Mouse (Mus musculus): Measurements from ENCODE around the gene Gbf1.
A peak's percentile ranks its signal among the peaks of the same experiment; 100 is the strongest.
"Not testable (repeated sequence)": the region's sequence is repeated elsewhere in the genome, so short reads cannot be mapped to it uniquely, and the experiment has no call there.

Gbf1 gene

GRCm38 (mm10) chr19:46147511-46148371 is 4.6 kb upstream of the Gbf1 start, which contains the start of gene Pitx3:
TSS of gene Pitx3 (minus strand) at chr19:46148326.
- DNase-seq (ENCODE audit: low spot score) = no peak

- DNase-seq (ENCODE audit: low spot score) = peak; percentile 86
Observed at GRCm38 (mm10) chr19:46148372-46148760, 3.9 kb upstream of the Gbf1 start.

DNA sequence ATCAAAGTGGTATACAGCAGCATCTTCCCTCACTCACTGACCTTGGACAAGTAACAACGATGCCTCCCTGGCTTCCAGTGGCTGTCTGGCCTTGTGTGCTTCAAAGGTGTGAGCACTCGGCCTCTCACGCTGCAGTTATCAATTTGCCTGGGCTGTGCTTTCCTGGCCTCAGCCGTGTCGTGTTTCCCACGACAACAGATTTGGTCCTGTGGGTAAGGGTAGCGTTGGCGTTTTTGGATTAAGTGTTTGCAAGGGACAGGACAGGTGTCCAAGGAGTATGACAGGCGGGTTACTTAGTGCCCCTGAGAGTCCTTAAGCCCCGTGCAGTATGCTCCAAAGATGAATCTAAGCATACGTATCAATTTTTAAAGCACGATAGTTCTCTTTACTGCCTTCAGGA is 3.2 kb upstream of the Gbf1 start:
- no peak for DNase-seq (ENCODE audit: low spot score)

DNA sequence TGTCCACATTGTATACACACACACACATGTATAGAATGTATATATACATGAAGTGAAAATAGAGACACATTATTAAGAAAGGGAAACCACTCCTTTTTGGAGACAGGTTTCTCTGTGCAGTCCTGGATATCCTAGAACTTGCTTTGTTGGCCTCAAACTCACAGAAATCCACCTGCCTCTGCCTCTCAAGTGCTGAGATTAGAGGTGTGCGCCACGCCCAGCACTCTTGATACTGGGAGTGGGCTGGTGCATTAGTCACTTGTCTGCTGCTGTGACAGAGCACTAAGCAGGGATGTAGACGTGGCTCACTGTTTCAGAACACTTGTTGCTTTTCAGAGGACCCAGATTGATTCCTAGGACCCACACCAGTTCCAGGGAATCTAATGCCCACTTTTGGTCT is 13.6 kb downstream of the Gbf1 start:
- no peak for DNase-seq (ENCODE audit: low spot score)

DNA sequence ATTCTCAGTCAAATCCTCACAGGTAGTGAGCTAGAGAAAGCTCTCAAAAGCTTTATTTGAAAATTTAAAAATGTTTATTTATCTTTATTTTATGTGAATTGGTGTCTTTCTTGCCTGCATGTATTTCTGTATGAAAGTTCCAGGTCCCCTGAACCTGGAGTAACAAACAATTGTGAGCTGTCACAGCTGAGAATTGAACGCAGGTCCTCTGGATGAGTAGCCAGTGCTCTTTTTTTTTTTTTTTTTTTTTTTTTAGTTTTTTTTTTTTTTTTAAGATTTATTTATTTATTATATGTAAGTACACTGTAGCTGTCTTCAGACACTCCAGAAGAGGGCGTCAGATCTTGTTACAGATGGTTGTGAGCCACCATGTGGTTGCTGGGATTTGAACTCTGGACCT is 14.9 kb downstream of the Gbf1 start:
- DNase-seq (ENCODE audit: low spot score) = not testable (repeated sequence)

- no peak for DNase-seq (ENCODE audit: low spot score)
Observed at GRCm38 (mm10) chr19:46169396-46169795, 17.1 kb downstream of the Gbf1 start.

DNA sequence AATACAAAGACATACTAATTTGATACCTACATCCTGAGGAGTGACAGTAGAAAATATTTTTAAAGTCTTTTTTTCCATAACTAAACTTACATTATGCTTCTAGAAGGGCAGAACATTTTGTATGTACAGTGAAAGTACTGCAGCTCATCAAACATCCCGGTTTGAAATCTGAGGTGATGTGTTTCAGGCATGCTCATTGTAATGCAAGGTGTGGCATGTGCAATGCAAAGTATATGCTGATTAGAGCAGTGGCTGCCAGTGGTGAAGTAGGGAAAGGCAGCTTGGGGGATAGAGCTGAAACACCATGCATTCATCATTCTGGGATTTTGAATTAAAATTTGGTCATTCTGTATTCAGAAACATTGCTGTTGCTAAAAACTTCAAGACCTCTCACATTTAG is 17.6 kb downstream of the Gbf1 start:
- no peak for DNase-seq (ENCODE audit: low spot score)

- no peak for DNase-seq (ENCODE audit: low spot score)
Observed at GRCm38 (mm10) chr19:46172541-46172940, 20.2 kb downstream of the Gbf1 start.

- DNase-seq (ENCODE audit: low spot score) = peak; percentile 3
Observed at GRCm38 (mm10) chr19:46175173-46175572, 22.9 kb downstream of the Gbf1 start.

DNA sequence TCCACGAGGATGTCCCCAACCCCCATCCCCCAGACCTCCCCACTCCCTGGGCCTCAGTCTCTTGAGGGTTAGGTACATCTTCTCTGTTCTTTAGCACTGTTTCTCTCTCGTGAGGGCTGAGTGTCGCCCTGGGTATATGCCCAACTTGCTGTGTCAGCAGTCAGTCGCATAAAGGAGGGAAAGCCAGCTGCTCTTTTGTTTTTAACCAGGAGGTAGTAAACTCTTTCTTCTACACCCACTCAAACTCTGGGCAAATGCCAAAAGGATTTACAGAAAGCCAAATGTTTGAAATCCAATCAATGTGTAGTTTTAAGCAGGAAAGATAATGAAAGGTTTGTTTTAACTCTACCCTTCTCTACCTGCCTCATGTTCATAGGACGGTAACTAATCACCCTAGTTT is 24.7 kb downstream of the Gbf1 start:
- no peak for DNase-seq (ENCODE audit: low spot score)

GRCm38 (mm10) chr19:46180274-46180673 is 28.0 kb downstream of the Gbf1 start:
- no peak for DNase-seq (ENCODE audit: low spot score)

DNA sequence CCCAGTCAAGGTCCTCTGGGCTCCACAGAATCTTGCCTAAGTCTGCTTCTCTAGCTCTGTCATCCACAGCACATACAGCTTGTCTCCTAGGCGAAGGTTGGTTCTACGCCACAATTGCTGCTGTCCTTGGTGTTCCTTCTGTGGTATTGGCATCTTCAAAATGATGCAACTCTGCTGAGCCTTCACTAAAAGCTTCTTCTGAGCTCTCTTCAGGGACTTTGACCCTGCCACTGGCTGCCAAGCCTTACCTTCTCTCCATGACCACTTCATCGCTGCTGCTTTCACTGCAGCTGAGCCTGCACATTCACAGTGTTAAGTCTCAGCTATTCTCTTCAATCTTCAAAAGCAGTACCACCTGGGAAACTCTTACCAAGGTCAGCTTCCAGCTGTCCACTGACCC is 29.9 kb downstream of the Gbf1 start:
- no peak for DNase-seq (ENCODE audit: low spot score)

GRCm38 (mm10) chr19:46186611-46187010 is 34.3 kb downstream of the Gbf1 start:
- peak; percentile 16 for DNase-seq (ENCODE audit: low spot score)

GRCm38 (mm10) chr19:46187203-46187602 is 34.9 kb downstream of the Gbf1 start:
- no peak for DNase-seq (ENCODE audit: low spot score)

GRCm38 (mm10) chr19:46198293-46198692 is 46.0 kb downstream of the Gbf1 start:
- DNase-seq (ENCODE audit: low spot score) = no peak

DNA sequence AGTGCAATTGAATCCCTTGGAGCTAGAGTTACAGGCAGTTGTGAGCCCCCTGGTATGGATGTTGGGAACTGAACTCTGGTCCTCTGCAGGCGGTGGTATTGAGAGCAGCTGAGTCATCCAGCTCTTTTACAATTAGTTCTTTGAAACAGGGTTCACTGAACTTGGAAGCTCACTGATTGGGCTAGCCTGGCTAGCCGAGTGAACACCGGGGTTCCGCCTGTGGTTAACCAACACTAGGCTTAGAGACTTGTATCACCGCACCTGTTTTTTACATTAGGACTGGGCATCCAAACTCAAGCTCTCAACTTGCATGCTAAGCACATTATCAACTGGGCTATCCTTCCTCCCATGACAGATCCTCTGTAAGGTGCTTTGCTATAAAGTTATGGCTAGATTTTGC is 46.6 kb downstream of the Gbf1 start:
- no peak for DNase-seq (ENCODE audit: low spot score)

GRCm38 (mm10) chr19:46204166-46204565 is 51.9 kb downstream of the Gbf1 start:
- no peak for DNase-seq (ENCODE audit: low spot score)

DNA sequence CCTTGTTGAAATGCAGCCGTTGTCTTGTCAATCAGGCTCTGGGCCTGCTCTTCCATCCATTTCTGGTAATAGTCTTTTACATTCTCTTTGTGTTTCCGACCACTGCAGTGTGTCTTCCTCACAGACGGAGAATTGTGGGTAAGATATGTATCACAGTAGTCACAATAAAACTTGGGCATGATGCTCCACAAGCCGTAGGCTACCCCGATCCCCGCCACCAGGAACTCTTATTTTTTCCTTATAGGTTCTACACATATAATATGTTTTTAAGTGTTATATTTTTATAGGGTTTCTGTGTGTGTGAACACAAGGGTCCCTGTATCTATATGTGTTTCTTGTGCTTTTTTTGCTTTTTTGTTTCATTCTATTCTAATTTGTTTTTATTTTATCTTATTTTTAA is 53.4 kb downstream of the Gbf1 start:
- DNase-seq (ENCODE audit: low spot score) = no peak

DNA sequence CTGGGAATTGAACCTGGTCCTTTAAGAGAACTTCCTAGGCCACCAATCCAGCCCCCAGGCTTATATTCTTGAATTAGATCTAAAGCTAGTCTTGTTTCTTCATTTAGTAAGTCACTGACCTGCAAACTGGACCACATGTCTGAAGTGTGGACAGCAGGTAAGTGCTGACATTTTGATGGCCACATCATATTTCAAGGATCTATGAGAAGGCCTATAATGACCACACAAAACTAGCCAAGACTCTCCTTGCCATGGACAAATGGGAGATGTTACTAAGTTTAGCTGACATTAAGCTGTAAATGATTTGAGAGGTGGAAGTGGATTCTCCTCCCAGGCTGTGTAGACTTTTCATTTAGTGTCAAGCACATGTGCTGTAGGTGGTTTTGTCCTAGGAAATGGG is 58.6 kb downstream of the Gbf1 start:
- DNase-seq (ENCODE audit: low spot score) = no peak

DNA sequence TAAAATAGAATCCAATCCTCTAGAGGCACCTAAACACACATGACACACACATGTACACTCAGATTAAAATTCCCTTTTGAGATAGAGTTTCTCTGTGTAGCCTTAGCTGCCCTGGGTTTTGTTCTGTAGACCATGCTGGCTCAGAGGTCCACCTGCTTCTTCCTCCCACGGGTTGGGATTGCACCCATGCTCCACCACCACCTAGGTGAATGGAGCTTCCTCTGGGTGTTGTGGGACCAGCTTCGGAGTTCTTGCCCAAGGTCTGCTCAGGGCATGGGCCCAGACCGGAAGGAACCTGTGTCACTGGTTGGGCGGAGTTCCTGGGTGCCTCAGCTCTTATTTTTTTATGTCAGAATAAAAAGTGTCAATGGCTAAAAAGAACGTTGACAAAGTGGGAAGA is 62.2 kb downstream of the Gbf1 start:
- DNase-seq (ENCODE audit: low spot score) = no peak

- no peak for DNase-seq (ENCODE audit: low spot score)
Observed at GRCm38 (mm10) chr19:46215401-46215800, 63.1 kb downstream of the Gbf1 start.

GRCm38 (mm10) chr19:46216716-46217115 is 64.4 kb downstream of the Gbf1 start:
- DNase-seq (ENCODE audit: low spot score) = no peak

DNA sequence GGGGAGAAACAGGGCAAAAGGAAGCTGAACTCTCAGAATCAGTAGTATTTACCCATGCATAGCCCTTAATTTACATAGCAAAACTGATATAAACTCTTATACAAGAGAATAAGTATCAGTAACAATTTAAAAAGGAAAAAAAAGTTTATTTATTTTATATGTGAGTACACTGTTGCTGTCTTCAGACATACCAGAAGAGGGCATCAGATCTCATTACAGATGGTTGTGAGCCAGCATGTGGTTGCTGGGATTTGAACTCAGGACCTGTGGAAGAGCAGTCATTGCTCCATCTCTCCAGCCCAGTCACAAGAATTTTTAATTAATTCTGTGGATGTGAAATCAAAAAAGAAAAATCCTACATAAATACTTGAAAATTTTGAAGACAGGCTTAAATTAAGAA is 65.0 kb downstream of the Gbf1 start:
- DNase-seq (ENCODE audit: low spot score) = not testable (repeated sequence)

DNA sequence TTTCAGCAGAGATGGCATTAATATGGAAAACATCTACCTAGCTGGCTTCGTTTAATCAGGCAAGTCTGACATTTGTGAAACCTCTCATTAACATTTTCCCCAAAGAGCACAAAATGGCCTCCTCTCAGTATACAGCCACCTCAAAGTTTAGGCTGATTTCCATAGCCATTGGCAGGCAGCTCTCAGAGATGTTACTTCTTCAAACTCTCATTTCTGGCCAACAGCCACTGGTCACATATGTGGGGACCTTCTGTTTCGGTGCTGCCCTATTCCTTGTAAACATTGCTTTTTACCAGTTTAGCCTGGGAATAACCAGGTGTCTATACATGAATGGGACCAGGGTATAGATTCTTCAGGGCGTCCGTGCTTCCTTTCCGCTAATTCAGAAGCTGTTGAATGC is 67.8 kb downstream of the Gbf1 start:
- DNase-seq (ENCODE audit: low spot score) = no peak
